Mouse (Mus musculus) E14TG2a.4 (cell line): ENCODE measurements around the gene Ntn1.
A peak's percentile ranks its signal among the peaks of the same experiment; 100 is the strongest.

ENCODE experiments used
- H3K27me3 ChIP-seq: 2 replicates; pipeline ENCODE4 v1.6.1; 2014; ENCODE audit warnings: low read length, control low read depth; ENCODE audit not compliant: insufficient read depth
- H3K36me3 ChIP-seq: 2 replicates; pipeline ENCODE4 v1.6.1; 2014; ENCODE audit warnings: low read length, control low read depth; ENCODE audit not compliant: insufficient read depth
- H3K4me1 ChIP-seq: replicated peaks from 2 replicates; pipeline ENCODE4 v1.6.1; 2014; ENCODE audit warnings: low read depth, low read length, control low read depth
- H3K4me3 ChIP-seq: replicated peaks from 2 replicates; pipeline ENCODE4 v1.5.1; 2014; ENCODE audit warnings: mild to moderate bottlenecking, low read length
- H3K9me3 ChIP-seq: 2 replicates; pipeline ENCODE4 v1.6.1; 2014; ENCODE audit warnings: low read length, control low read depth
- CTCF ChIP-seq: conservative IDR thresholded peaks from 2 replicates; pipeline ENCODE4 v1.5.1; 2014; ENCODE audit warnings: low read length
- NANOG ChIP-seq: IDR thresholded peaks from 2 replicates; pipeline ENCODE4 v1.6.1; 2014; ENCODE audit warnings: borderline replicate concordance, low read length, mixed read lengths
- POU5F1 ChIP-seq: IDR thresholded peaks from 2 replicates; pipeline ENCODE4 v1.6.1; 2014; ENCODE audit warnings: low read length, borderline replicate concordance

The Ntn1 gene

GRCm38 (mm10) chr11:68384131-68384530, 16.5 kb downstream of the Ntn1 start:
- Histone ChIP-seq H3K27me3 (peaks cover 73% of the 10 kb centered on the region), H3K4me3 (peak overlapping the region; percentile 86), H3K4me1 (peaks cover 70% of the 10 kb centered on the region), H3K36me3 (peaks cover 71% of the 10 kb centered on the region), H3K9me3 (no peaks in the 10 kb centered on the region)
- TF ChIP-seq CTCF (no peak), NANOG (no peak), POU5F1 (no peak)

- H3K27me3 ChIP-seq, result peaks cover 74% of the 10 kb centered on the region
- H3K4me3 ChIP-seq, result peak overlapping the region; percentile 35; the same call in 1 of the 2 replicates
- H3K9me3 ChIP-seq, result no peaks in the 10 kb centered on the region
- TF ChIP-seq NANOG (no peak), POU5F1 (no peak), CTCF (no peak)
- peaks cover 71% of the 10 kb centered on the region for H3K36me3 ChIP-seq
- peaks cover 70% of the 10 kb centered on the region for H3K4me1 ChIP-seq
Observed at GRCm38 (mm10) chr11:68383519-68383918, 17.1 kb downstream of the Ntn1 start.

GRCm38 (mm10) chr11:68381833-68382232, 18.8 kb downstream of the Ntn1 start:
- Histone ChIP-seq H3K27me3 (peaks cover 65% of the 10 kb centered on the region), H3K4me1 (peaks cover 60% of the 10 kb centered on the region), H3K9me3 (no peaks in the 10 kb centered on the region), H3K4me3 (no peak overlapping the region), H3K36me3 (peaks cover 84% of the 10 kb centered on the region)
- TF ChIP-seq POU5F1, result no peak
- no peak for TF ChIP-seq NANOG
- TF ChIP-seq CTCF, result no peak

- Histone ChIP-seq H3K4me3 (no peak overlapping the region), H3K9me3 (no peaks in the 10 kb centered on the region), H3K4me1 (peaks cover 63% of the 10 kb centered on the region), H3K36me3 (peaks cover 89% of the 10 kb centered on the region), H3K27me3 (peaks cover 67% of the 10 kb centered on the region)
- TF ChIP-seq CTCF, result no peak
- no peak for TF ChIP-seq POU5F1
- TF ChIP-seq NANOG, result no peak
Observed at GRCm38 (mm10) chr11:68381318-68381717, 19.3 kb downstream of the Ntn1 start.

- no peak for TF ChIP-seq CTCF
- no peak for TF ChIP-seq POU5F1
- TF ChIP-seq NANOG, result no peak
- Histone ChIP-seq H3K9me3 (no peaks in the 10 kb centered on the region), H3K4me1 (peaks cover 59% of the 10 kb centered on the region), H3K4me3 (no peak overlapping the region), H3K27me3 (peaks cover 55% of the 10 kb centered on the region), H3K36me3 (peaks cover 99% of the 10 kb centered on the region)
Observed at GRCm38 (mm10) chr11:68378946-68379764, 21.5 kb downstream of the Ntn1 start.

- TF ChIP-seq POU5F1 (no peak), CTCF (no peak), NANOG (no peak)
- Histone ChIP-seq H3K4me3 (no peak overlapping the region), H3K36me3 (peaks cover 99% of the 10 kb centered on the region), H3K9me3 (no peaks in the 10 kb centered on the region), H3K4me1 (peaks cover 59% of the 10 kb centered on the region), H3K27me3 (peaks cover 54% of the 10 kb centered on the region)
Observed at GRCm38 (mm10) chr11:68378419-68378818, 22.2 kb downstream of the Ntn1 start.

- Histone ChIP-seq H3K36me3 (peaks cover 95% of the 10 kb centered on the region), H3K4me3 (no peak overlapping the region), H3K27me3 (peaks cover 25% of the 10 kb centered on the region)
Observed at GRCm38 (mm10) chr11:68373105-68373504, 27.5 kb downstream of the Ntn1 start.

GRCm38 (mm10) chr11:68371609-68372008, 29.0 kb downstream of the Ntn1 start:
- Histone ChIP-seq H3K27me3 (peaks cover 18% of the 10 kb centered on the region), H3K9me3 (no peaks in the 10 kb centered on the region), H3K4me3 (0 out of 2 replicates have a peak overlapping the region, but pooled peaks have one; percentile 13), H3K36me3 (peaks cover 95% of the 10 kb centered on the region), H3K4me1 (peaks cover 38% of the 10 kb centered on the region)
- TF ChIP-seq NANOG (no peak), CTCF (no peak), POU5F1 (no peak)

More at GRCm38 (mm10) chr11:68373105-68373504, 27.5 kb downstream of the Ntn1 start:
- TF ChIP-seq CTCF (no peak), NANOG (no peak)
- no peaks in the 10 kb centered on the region for H3K9me3 ChIP-seq
- peaks cover 40% of the 10 kb centered on the region for H3K4me1 ChIP-seq

- TF ChIP-seq NANOG (no peak), POU5F1 (no peak), CTCF (no peak)
- peaks cover 7% of the 10 kb centered on the region; the same call in 1 of the 2 replicates for H3K27me3 ChIP-seq
- H3K9me3 ChIP-seq, result no peaks in the 10 kb centered on the region
- H3K4me3 ChIP-seq, result no peak overlapping the region
- H3K36me3 ChIP-seq, result peaks cover 77% of the 10 kb centered on the region
- peaks cover 48% of the 10 kb centered on the region for H3K4me1 ChIP-seq
Observed at GRCm38 (mm10) chr11:68356901-68357300, 43.7 kb downstream of the Ntn1 start.
